Mouse (Mus musculus): ENCODE results near the gene Ankrd49. TPM values are rescaled to one million over a fixed set of nuclear protein-coding genes. Genes with fewer than 3 reads are reported as not detected.

Ankrd49 gene
- total and polyA plus RNA-seq, 3 experiments = 108 to 139 (median 108) TPM

DNA sequence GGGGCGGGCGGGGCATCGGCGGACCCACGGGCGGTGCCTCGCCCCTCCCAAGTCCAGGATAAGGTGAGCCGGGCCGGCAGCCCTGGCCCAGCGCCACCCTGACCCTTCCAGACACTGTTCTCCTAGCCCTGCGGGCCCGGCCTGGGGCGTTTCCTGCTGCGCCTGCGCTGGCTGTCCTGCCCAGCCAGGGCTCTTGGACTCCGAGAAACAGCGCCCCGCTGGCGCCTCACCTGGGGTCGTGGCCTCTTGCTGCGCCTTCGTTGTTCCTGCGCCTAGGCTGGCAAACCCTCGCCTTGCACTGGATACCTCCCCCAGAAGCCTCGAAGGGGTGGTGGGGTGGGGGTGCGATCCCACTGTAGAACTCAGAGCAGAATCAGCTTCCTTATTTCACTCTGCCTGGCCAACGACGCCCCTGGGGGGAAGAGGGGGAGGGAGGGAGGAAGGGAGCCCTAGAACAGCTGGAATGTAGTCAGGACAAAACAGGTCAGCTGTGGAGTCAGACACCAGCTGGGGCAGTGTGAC, 32.6 kb downstream of the Ankrd49 start, which contains the start of gene Fut4:
Fut4 (minus strand) TSS at position 393 of the 522 bp plus-strand sequence.
- Histone ChIP-seq H3K27me3 (ENCODE audit: control insufficient read depth in 1 of 2, insufficient read depth in 2 of 2, low read length in 2 of 2) (peaks cover 0 to 3% of the 10 kb centered on the region in 2 experiments; a peak in 3 of 4 replicates), H3K9me3 (replicated peaks; ENCODE audit: insufficient read depth, low read length) (no peaks in the 10 kb centered on the region), H3K36me3 (ENCODE audit: control insufficient read depth in 1 of 2, insufficient read depth in 2 of 2, low read length in 2 of 2) (no peaks in the 10 kb centered on the region), H3K4me1 (ENCODE audit: control insufficient read depth in 1 of 2, insufficient read depth in 2 of 2, low read length in 2 of 2) (peaks cover 0 to 7% of the 10 kb centered on the region in 2 experiments; a peak in 2 of 4 replicates), H3K79me2 (ENCODE audit: control insufficient read depth, insufficient read depth, low read length, poor library complexity) (no peaks in the 10 kb centered on the region; the same call in 1 of the 2 replicates), H3K27ac (ENCODE audit: control insufficient read depth, low read depth, low read length) (no peak within 1 kb of the TSS), H3K9ac (ENCODE audit: control insufficient read depth, low read depth, low read length, poor library complexity, severe bottlenecking) (peak within 1 kb of the TSS; percentile 70), H3K4me3 (ENCODE audit: control insufficient read depth in 1 of 2, insufficient read depth in 1 of 2, low read depth in 2 of 2, low read length in 2 of 2) (peak within 1 kb of the TSS; percentile 59 to 80)
- DNase-seq (ENCODE audit: low read depth, low spot score) = peak; percentile 75
- TF ChIP-seq TBP (IDR thresholded peaks at IDR 0.05; ENCODE audit: low read depth, low read length) (no peak), GATA1 (IDR thresholded peaks at IDR 0.05; ENCODE audit: low read depth, low read length) (no peak), MAFK (IDR thresholded peaks at IDR 0.05; ENCODE audit: borderline replicate concordance, low read depth, low read length) (no peak), MYC (IDR thresholded peaks at IDR 0.05; ENCODE audit: low read depth, low read length) (no peak), EP300 (IDR thresholded peaks at IDR 0.05; ENCODE audit: low read depth in 1 of 2, low read length in 2 of 2) (no peak; a peak in 1 of 4 replicates), POLR2A (IDR thresholded peaks at IDR 0.05; ENCODE audit: control insufficient read depth in 1 of 2, insufficient read depth in 1 of 2, low read depth in 1 of 2, low read length in 2 of 2, poor library complexity in 1 of 2) (peak in 1 of 2 experiments; percentile 34; a peak in 2 of 4 replicates), MAX (IDR thresholded peaks at IDR 0.05; ENCODE audit: low read length) (peak; percentile 59), ZC3H11A (IDR thresholded peaks at IDR 0.05; ENCODE audit: low read depth, low read length) (no peak), UBTF (IDR thresholded peaks at IDR 0.05; ENCODE audit: borderline replicate concordance, insufficient read depth, low read depth, low read length) (no peak), ZKSCAN1 (IDR thresholded peaks at IDR 0.05; ENCODE audit: low read depth, low read length) (no peak), ZNF384 (IDR thresholded peaks at IDR 0.05; ENCODE audit: low read depth, low read length) (no peak), BHLHE40 (IDR thresholded peaks at IDR 0.05; ENCODE audit: borderline replicate concordance, low read depth, low read length) (no peak), RCOR1 (IDR thresholded peaks at IDR 0.05; ENCODE audit: low read depth, low read length) (no peak), HCFC1 (IDR thresholded peaks at IDR 0.05; ENCODE audit: low read depth, low read length) (peak; percentile 42), POLR2AphosphoS2 (IDR thresholded peaks at IDR 0.05; ENCODE audit: low read length) (no peak; the same call in 1 of the 2 replicates), TAL1 (IDR thresholded peaks at IDR 0.05; ENCODE audit: low read length) (no peak), ZMIZ1 (IDR thresholded peaks at IDR 0.05; ENCODE audit: low read depth, low read length) (0 out of 2 replicates have a peak, but pooled peaks have one; percentile 47), NELFE (IDR thresholded peaks at IDR 0.05; ENCODE audit: low read depth, low read length) (peak; percentile 49), CHD2 (IDR thresholded peaks at IDR 0.05; ENCODE audit: low read length) (no peak), E2F4 (IDR thresholded peaks at IDR 0.05; ENCODE audit: borderline replicate concordance, low read depth, low read length) (no peak), MAZ (IDR thresholded peaks at IDR 0.05; ENCODE audit: low read depth, low read length) (peak; percentile 58; the same call in 1 of the 2 replicates), TCF12 (IDR thresholded peaks at IDR 0.05; ENCODE audit: low read depth, low read length) (peak; percentile 15; the same call in 1 of the 2 replicates), SIN3A (IDR thresholded peaks at IDR 0.05; ENCODE audit: low read length) (peak; percentile 42; the same call in 1 of the 2 replicates), USF2 (IDR thresholded peaks at IDR 0.05; ENCODE audit: borderline replicate concordance in 1 of 2, insufficient read depth in 1 of 2, low read depth in 1 of 2, low read length in 2 of 2) (0 out of 4 replicates have a peak, but pooled peaks of 1 of the 2 experiments have one; percentile 10), ETS1 (IDR thresholded peaks at IDR 0.05; ENCODE audit: low read depth, low read length) (no peak), CTCF (IDR thresholded peaks at IDR 0.05 in 2 of 3, conservative IDR thresholded peaks at IDR 0.05 in 1 of 3; ENCODE audit: control insufficient read depth in 1 of 3, insufficient read depth in 1 of 3, low read depth in 2 of 3, low read length in 3 of 3, poor library complexity in 1 of 3, severe bottlenecking in 1 of 3) (peak in 1 of 3 experiments; percentile 24; a peak in 3 of 6 replicates), NRF1 (IDR thresholded peaks at IDR 0.05; ENCODE audit: insufficient read depth, low read depth, low read length, poor library complexity, severe bottlenecking) (peak; percentile 80), GABPA (IDR thresholded peaks at IDR 0.05; ENCODE audit: low read depth, low read length) (no peak), MXI1 (IDR thresholded peaks at IDR 0.05; ENCODE audit: low read depth, low read length) (peak; percentile 8; the same call in 1 of the 2 replicates), MYB (IDR thresholded peaks at IDR 0.05; ENCODE audit: low read depth, low read length) (no peak), CHD1 (IDR thresholded peaks at IDR 0.05; ENCODE audit: low read depth, low read length) (0 out of 2 replicates have a peak, but pooled peaks have one; percentile 71), RAD21 (IDR thresholded peaks at IDR 0.05; ENCODE audit: low read depth, low read length) (no peak), ELF1 (IDR thresholded peaks at IDR 0.05; ENCODE audit: low read depth, low read length) (no peak), MEF2A (IDR thresholded peaks at IDR 0.05; ENCODE audit: extremely low read depth, insufficient replicate concordance, low read depth, low read length, poor library complexity, severe bottlenecking) (no peak; the same call in 1 of the 2 replicates), JUND (IDR thresholded peaks at IDR 0.05; ENCODE audit: low read depth, low read length) (no peak), KAT2A (conservative IDR thresholded peaks at IDR 0.05; ENCODE audit: low read depth, low read length) (no peak)

Measured in MEL (cell line).